ENCODE assay signal across 8 mouse cellular contexts in genomic region chr15:100729281-100729985, GRCm38 (mm10). TPM values are rescaled to one million over a fixed set of nuclear protein-coding genes. Genes with fewer than 3 reads are reported as not detected.
DNase-seq lines count a peak whose midpoint lies in the region; ATAC-seq and TF ChIP-seq lines count a peak whose summit lies in the region.

Gene Galnt6 (minus strand): TSS chr15:100729376.

- peak; percentile 75 to 77 for DNase-seq in B cell, adult 2 months
- DNase-seq in CD4-positive, CD25-positive, alpha-beta regulatory T cell, adult 2 months (ENCODE audit: low read depth, low spot score): peak; percentile 90
- DNase-seq in lung, postnatal 25 days (ENCODE audit: low spot score): peak; percentile 21
- no peak for DNase-seq in layer of hippocampus, postnatal 25 days (ENCODE audit: extremely low spot score in 1 of 2, low spot score in 1 of 2)
- DNase-seq in ovary, postnatal 14 days (ENCODE audit: low spot score): no peak

- 4% methylated on average over 54 of the region's 57 CpGs for WGBS in embryonic facial prominence, embryonic 12.5 days
- 13% methylated on average over 56 of the region's 57 CpGs for WGBS in small intestine, adult 2 months

- ATAC-seq in embryonic facial prominence, embryonic 12.5 days (ENCODE audit: insufficient number of reproducible peaks, insufficient read depth, low FRiP score, low TSS enrichment): no peak
- ATAC-seq in inflammation-experienced regulatory T-cells, adult 6 months: no peak

- H3K9me3 ChIP-seq in embryonic facial prominence, embryonic 12.5 days: no peaks in the 10 kb centered on the region

- peak; percentile 59; the same call in 1 of the 2 replicates for TF ChIP-seq POLR2A in small intestine, adult 2 months (IDR thresholded peaks at IDR 0.05; ENCODE audit: low read depth, low read length)

- H3K27ac ChIP-seq in embryonic facial prominence, embryonic 12.5 days: no peak within 1 kb of the TSS
- peak within 1 kb of the TSS; percentile 93 for H3K27ac ChIP-seq in small intestine, adult 2 months (ENCODE audit: insufficient read depth, low read depth, low read length)

- H3K27me3 ChIP-seq in embryonic facial prominence, embryonic 12.5 days: peaks cover 52% of the 10 kb centered on the region
- H3K27me3 ChIP-seq in small intestine, adult 2 months (ENCODE audit: control insufficient read depth, insufficient read depth, low read length): no peaks in the 10 kb centered on the region

- peak within 1 kb of the TSS; percentile 39 for H3K4me3 ChIP-seq in embryonic facial prominence, embryonic 12.5 days
- H3K4me3 ChIP-seq in small intestine, adult 2 months (ENCODE audit: low read depth, low read length): peak within 1 kb of the TSS; percentile 75

- peaks cover 11% of the 10 kb centered on the region; the same call in 1 of the 2 replicates for H3K4me1 ChIP-seq in embryonic facial prominence, embryonic 12.5 days
- peaks cover 18% of the 10 kb centered on the region for H3K4me1 ChIP-seq in small intestine, adult 2 months (ENCODE audit: control insufficient read depth, insufficient read depth, insufficient read length, low read length)

- H3K4me2 ChIP-seq in embryonic facial prominence, embryonic 12.5 days (replicated peaks): peak within 1 kb of the TSS; percentile 62

- H3K36me3 ChIP-seq in embryonic facial prominence, embryonic 12.5 days: no peaks in the 10 kb centered on the region
- peaks cover 9% of the 10 kb centered on the region for H3K36me3 ChIP-seq in small intestine, adult 2 months (ENCODE audit: control insufficient read depth, insufficient read depth, low read length)

- TF ChIP-seq CTCF in small intestine, adult 2 months (IDR thresholded peaks at IDR 0.05; ENCODE audit: extremely low read depth, insufficient read length, insufficient replicate concordance, low read depth, low read length): no peak

- H3K9ac ChIP-seq in embryonic facial prominence, embryonic 12.5 days: no peak within 1 kb of the TSS

RNA-seq across cellular contexts. Expression of gene Galnt6, which starts in this region (rescaled TPM):
- polyA plus RNA-seq in embryonic facial prominence, embryonic 12.5 days (2016; fragmentation: Nextera tagmentation; extraction: Ambion mirVana): 0.39 and 0.40 TPM in 2 replicates
- 10 to 100 TPM; 55.3 to 67.0 (median 65.0) TPM for polyA plus RNA-seq in inflammation-experienced regulatory T-cells, adult 6 months (2017; shearing (Covaris generic))
- 35.2 and 73.0 TPM in 2 replicates for polyA plus RNA-seq in small intestine, adult 2 months (2012; rRNA removed)
- 1 to 10 TPM; 5.7 to 6.5 TPM for total RNA-seq in layer of hippocampus, postnatal 25 days (2021)

Comparison
In these comparisons a context has a peak if more than half of its experiments do, and no peak if none do; other contexts are left out.
1. RNA of gene Galnt6 (polyA plus RNA-seq): 35.2 to 73.0 TPM in small intestine, adult 2 months and 55.3 to 67.0 TPM in inflammation-experienced regulatory T-cells, adult 6 months; 0.39 to 0.40 TPM in embryonic facial prominence, embryonic 12.5 days; every median in the first group is over 10 times any median in the second.
2. DNase-seq: peak in B cell, adult 2 months (2 of 2), CD4-positive, CD25-positive, alpha-beta regulatory T cell, adult 2 months (single experiment) and lung, postnatal 25 days (single experiment); none in layer of hippocampus, postnatal 25 days (0 of 2) and ovary, postnatal 14 days (single experiment).